Mouse (Mus musculus): ENCODE measurements around the gene Tmem120a.

The Tmem120a gene

GRCm38 (mm10) chr5:135707039-135707438 is 37.2 kb downstream of the Tmem120a start:
- no peak for DNase-seq

- DNase-seq = no peak
Observed at GRCm38 (mm10) chr5:135705383-135705782, 38.9 kb downstream of the Tmem120a start.

GRCm38 (mm10) chr5:135703431-135703830 is 40.8 kb downstream of the Tmem120a start:
- no peak for DNase-seq

- DNase-seq = peak; percentile 75
Observed at GRCm38 (mm10) chr5:135702682-135703192, 41.5 kb downstream of the Tmem120a start.

GRCm38 (mm10) chr5:135702190-135702589 is 42.1 kb downstream of the Tmem120a start:
- no peak for DNase-seq

GRCm38 (mm10) chr5:135701601-135702000 is 42.6 kb downstream of the Tmem120a start:
- DNase-seq = no peak

- DNase-seq = no peak
Observed at GRCm38 (mm10) chr5:135697711-135698111, 46.5 kb downstream of the Tmem120a start.

GRCm38 (mm10) chr5:135695277-135695721 is 48.9 kb downstream of the Tmem120a start:
- DNase-seq = no peak

- no peak for DNase-seq
Observed at GRCm38 (mm10) chr5:135693281-135693853, 50.9 kb downstream of the Tmem120a start.

GRCm38 (mm10) chr5:135691266-135691665 is 53.0 kb downstream of the Tmem120a start:
- DNase-seq = no peak

- no peak for DNase-seq
Observed at GRCm38 (mm10) chr5:135690401-135690800, 53.8 kb downstream of the Tmem120a start.

Measured in layer of hippocampus, adult 9-11 months (tissue).